Mouse (Mus musculus) bone marrow macrophage, adult 2 months (primary cell): ENCODE measurements around the gene Smg5.

ENCODE experiments used
- CTCF ChIP-seq: IDR thresholded peaks from 2 replicates; pipeline ENCODE4 v1.5.1; 2012; ENCODE audit warnings: low read depth, mild to moderate bottlenecking, low read length, moderate library complexity
- POLR2A ChIP-seq: IDR thresholded peaks from 2 replicates; pipeline ENCODE4 v1.6.1; 2012; ENCODE audit warnings: mild to moderate bottlenecking, low read depth, low read length, borderline replicate concordance

- TF ChIP-seq POLR2A (no peak), CTCF (no peak)
Measured at GRCm38 (mm10) chr3:88334029-88334658, 1.9 kb upstream of the Smg5 start.
